Mouse (Mus musculus): ENCODE results near the gene Sox5.

Sox5 gene

GRCm38 (mm10) chr6:144716376-144716775 is 65.4 kb downstream of the Sox5 start:
- DNase-seq (ENCODE audit: low read depth) = no peak

- peak; percentile 24 for DNase-seq (ENCODE audit: low read depth)
Observed at GRCm38 (mm10) chr6:144711841-144712240, 69.9 kb downstream of the Sox5 start.

GRCm38 (mm10) chr6:144710816-144711215 is 71.0 kb downstream of the Sox5 start:
- DNase-seq (ENCODE audit: low read depth) = no peak

GRCm38 (mm10) chr6:144709614-144710180 is 72.1 kb downstream of the Sox5 start:
- no peak for DNase-seq (ENCODE audit: low read depth)

GRCm38 (mm10) chr6:144708410-144708809 is 73.4 kb downstream of the Sox5 start:
- DNase-seq (ENCODE audit: low read depth) = no peak

- DNase-seq (ENCODE audit: low read depth) = no peak
Observed at GRCm38 (mm10) chr6:144707976-144708375, 73.8 kb downstream of the Sox5 start.

GRCm38 (mm10) chr6:144704962-144705361 is 76.8 kb downstream of the Sox5 start:
- no peak for DNase-seq (ENCODE audit: low read depth)

GRCm38 (mm10) chr6:144695660-144696059 is 86.1 kb downstream of the Sox5 start:
- DNase-seq (ENCODE audit: low read depth) = no peak

- no peak for DNase-seq (ENCODE audit: low read depth)
Observed at GRCm38 (mm10) chr6:144693211-144693899, 88.4 kb downstream of the Sox5 start.

GRCm38 (mm10) chr6:144691298-144692041 is 90.3 kb downstream of the Sox5 start:
- DNase-seq (ENCODE audit: low read depth) = no peak

GRCm38 (mm10) chr6:144689076-144689475 is 92.7 kb downstream of the Sox5 start:
- no peak for DNase-seq (ENCODE audit: low read depth)

- DNase-seq (ENCODE audit: low read depth) = no peak
Observed at GRCm38 (mm10) chr6:144687681-144688080, 94.1 kb downstream of the Sox5 start.

GRCm38 (mm10) chr6:144681045-144681789 is 100.6 kb downstream of the Sox5 start:
- no peak for DNase-seq (ENCODE audit: low read depth)

- DNase-seq (ENCODE audit: low read depth) = peak; percentile 68
Observed at GRCm38 (mm10) chr6:144677491-144678133, 104.2 kb downstream of the Sox5 start.

GRCm38 (mm10) chr6:144675111-144675510 is 106.7 kb downstream of the Sox5 start:
- DNase-seq (ENCODE audit: low read depth) = no peak

GRCm38 (mm10) chr6:144673906-144674305 is 107.9 kb downstream of the Sox5 start:
- peak; percentile 71 for DNase-seq (ENCODE audit: low read depth)

- DNase-seq (ENCODE audit: low read depth) = peak; percentile 91
Observed at GRCm38 (mm10) chr6:144670433-144671167, 111.2 kb downstream of the Sox5 start.

GRCm38 (mm10) chr6:144666617-144667016 is 115.2 kb downstream of the Sox5 start:
- no peak for DNase-seq (ENCODE audit: low read depth)

GRCm38 (mm10) chr6:144664765-144665164 is 117.0 kb downstream of the Sox5 start:
- peak; percentile 48 for DNase-seq (ENCODE audit: low read depth)

GRCm38 (mm10) chr6:144663516-144664074 is 118.2 kb downstream of the Sox5 start:
- DNase-seq (ENCODE audit: low read depth) = no peak

Data from naive thymus-derived CD4-positive, alpha-beta T cell, adult 2 months (primary cell).